Mouse (Mus musculus) midbrain, embryonic 11.5 days (tissue): Measurements from ENCODE around the gene Rufy4. TPM values are rescaled to one million over a fixed set of nuclear protein-coding genes. Genes with fewer than 3 reads are reported as not detected.

Source experiments
- polyA plus RNA-seq: library from polyadenylated mRNA; unstranded; fragments of >200 nt; fragmentation: Nextera tagmentation; extraction: Ambion mirVana; gene quantifications from 2 replicates; pipeline ENCODE4 v1.2.1, GENCODE M21; 2014

The Rufy4 gene
- polyA plus RNA-seq, 1 experiment from 2014 or later = 0.25 TPM

Other genes starting within 250 kb of the Rufy4 start
- 6.9 and 9.3 TPM in 2 replicates for gene Tns1, start 1.1 kb upstream of the Rufy4 start, polyA plus RNA-seq
- gene Cxcr2, start 28.4 kb downstream of the Rufy4 start, polyA plus RNA-seq = 0.07 and 0.15 TPM in 2 replicates
- gene Cxcr1, start 69.1 kb downstream of the Rufy4 start, polyA plus RNA-seq = not detected in 2 replicates
- gene Arpc2, start 110.5 kb downstream of the Rufy4 start, polyA plus RNA-seq = 316 and 328 TPM in 2 replicates
- gene Gpbar1, start 153.0 kb downstream of the Rufy4 start, polyA plus RNA-seq = 0.15 TPM in 1 of 2 replicates, not detected in the other
- gene Aamp, start 159.2 kb downstream of the Rufy4 start, polyA plus RNA-seq = 175 and 186 TPM in 2 replicates
- gene Pnkd, start 159.4 kb downstream of the Rufy4 start, polyA plus RNA-seq = 83.9 and 84.6 TPM in 2 replicates
- gene Tmbim1, start 180.1 kb downstream of the Rufy4 start, polyA plus RNA-seq = 6.4 and 7.0 TPM in 2 replicates
- gene Catip, start 236.6 kb downstream of the Rufy4 start, polyA plus RNA-seq = 0.05 and 0.22 TPM in 2 replicates
- 1.6 and 2.1 TPM in 2 replicates for gene Slc11a1, start 249.7 kb downstream of the Rufy4 start, polyA plus RNA-seq